Mouse (Mus musculus): ENCODE measurements at regions not wholly inside any gene's neighbourhood (a gene's known extent, or its start where the extent isn't known, plus 50 kb on each side); places are given as distances from the start of the nearest gene placed in this dataset.

GRCm38 (mm10) chr4:84067931-84068575 lies 542.7 kb downstream of the Ccdc171 start:
- 0 out of 2 replicates have a peak overlapping the region, but pooled peaks have one; percentile 1 for H3K27ac ChIP-seq
- peaks cover 52% of the 10 kb centered on the region for H3K4me1 ChIP-seq
- WGBS, result 82% methylated on average over 14 of the region's 14 CpGs
- 0 out of 2 replicates have a peak, but pooled peaks cover 4% of the 10 kb centered on the region for H3K27me3 ChIP-seq (ENCODE audit: low read depth, poor library complexity, severe bottlenecking)
- H3K36me3 ChIP-seq, result no peaks in the 10 kb centered on the region
- no peaks in the 10 kb centered on the region for H3K9me3 ChIP-seq (replicated peaks)
- DNase-seq (ENCODE audit: low spot score), result no peak
- H3K4me3 ChIP-seq, result no peak overlapping the region

GRCm38 (mm10) chr4:84068947-84069663 lies 543.8 kb downstream of the Ccdc171 start:
- WGBS, result 29% methylated on average over 11 of the region's 11 CpGs
- H3K4me1 ChIP-seq, result peaks cover 52% of the 10 kb centered on the region
- H3K27me3 ChIP-seq (ENCODE audit: low read depth, poor library complexity, severe bottlenecking), result 0 out of 2 replicates have a peak, but pooled peaks cover 4% of the 10 kb centered on the region
- H3K9me3 ChIP-seq (replicated peaks), result no peaks in the 10 kb centered on the region
- H3K36me3 ChIP-seq, result no peaks in the 10 kb centered on the region
- H3K27ac ChIP-seq, result peak overlapping the region; percentile 65
- peak; percentile 58 for DNase-seq (ENCODE audit: low spot score)
- H3K4me3 ChIP-seq, result no peak overlapping the region

- 76% methylated on average over 13 of the region's 13 CpGs for WGBS
- DNase-seq (ENCODE audit: low spot score), result peak; percentile 43
- peaks cover 46% of the 10 kb centered on the region for H3K4me1 ChIP-seq
Measured at GRCm38 (mm10) chr4:84069681-84070080, 544.3 kb downstream of the Ccdc171 start.

GRCm38 (mm10) chr4:84070089-84070488 lies 544.7 kb downstream of the Ccdc171 start:
- H3K4me3 ChIP-seq, result no peak overlapping the region
- H3K27me3 ChIP-seq (ENCODE audit: low read depth, poor library complexity, severe bottlenecking), result 0 out of 2 replicates have a peak, but pooled peaks cover 4% of the 10 kb centered on the region
- no peaks in the 10 kb centered on the region for H3K9me3 ChIP-seq (replicated peaks)
- H3K4me1 ChIP-seq, result peaks cover 42% of the 10 kb centered on the region
- DNase-seq (ENCODE audit: low spot score), result no peak
- WGBS, result 56% methylated on average over 4 of the region's 4 CpGs
- H3K36me3 ChIP-seq, result no peaks in the 10 kb centered on the region
- H3K27ac ChIP-seq, result peak overlapping the region; percentile 65

More at GRCm38 (mm10) chr4:84069681-84070080, 544.3 kb downstream of the Ccdc171 start:
- Histone ChIP-seq H3K27ac (peak overlapping the region; percentile 65), H3K27me3 (ENCODE audit: low read depth, poor library complexity, severe bottlenecking) (0 out of 2 replicates have a peak, but pooled peaks cover 4% of the 10 kb centered on the region), H3K9me3 (replicated peaks) (no peaks in the 10 kb centered on the region), H3K4me3 (no peak overlapping the region), H3K36me3 (no peaks in the 10 kb centered on the region)

- H3K27ac ChIP-seq, result no peak overlapping the region
- H3K4me1 ChIP-seq, result peaks cover 38% of the 10 kb centered on the region
- no peak overlapping the region for H3K4me3 ChIP-seq
- 91% methylated on average over 5 of the region's 5 CpGs for WGBS
- H3K27me3 ChIP-seq (ENCODE audit: low read depth, poor library complexity, severe bottlenecking), result no peaks in the 10 kb centered on the region
- no peaks in the 10 kb centered on the region for H3K9me3 ChIP-seq (replicated peaks)
- H3K36me3 ChIP-seq, result no peaks in the 10 kb centered on the region
- no peak for DNase-seq (ENCODE audit: low spot score)
Measured at GRCm38 (mm10) chr4:84072096-84072495, 546.8 kb downstream of the Ccdc171 start.

- no peak overlapping the region for H3K4me3 ChIP-seq
- 81% methylated on average over 1 of the region's 1 CpGs for WGBS
Measured at GRCm38 (mm10) chr4:84076526-84076925, 551.2 kb downstream of the Ccdc171 start.

GRCm38 (mm10) chr4:84079516-84079915 lies 554.2 kb downstream of the Ccdc171 start:
- Histone ChIP-seq H3K36me3 (no peaks in the 10 kb centered on the region), H3K27me3 (ENCODE audit: low read depth, poor library complexity, severe bottlenecking) (no peaks in the 10 kb centered on the region), H3K9me3 (replicated peaks) (no peaks in the 10 kb centered on the region), H3K4me1 (peaks cover 17% of the 10 kb centered on the region), H3K27ac (no peak overlapping the region), H3K4me3 (no peak overlapping the region)
- DNase-seq (ENCODE audit: low spot score), result no peak
- WGBS, result 87% methylated on average over 2 of the region's 2 CpGs

More at GRCm38 (mm10) chr4:84076526-84076925, 551.2 kb downstream of the Ccdc171 start:
- Histone ChIP-seq H3K4me1 (peaks cover 11% of the 10 kb centered on the region), H3K27me3 (ENCODE audit: low read depth, poor library complexity, severe bottlenecking) (no peaks in the 10 kb centered on the region), H3K9me3 (replicated peaks) (no peaks in the 10 kb centered on the region), H3K36me3 (no peaks in the 10 kb centered on the region), H3K27ac (no peak overlapping the region)
- DNase-seq (ENCODE audit: low spot score), result no peak

- DNase-seq (ENCODE audit: low spot score), result no peak
- peaks cover 17% of the 10 kb centered on the region for H3K4me1 ChIP-seq
- 34% methylated on average over 7 of the region's 7 CpGs for WGBS
- no peaks in the 10 kb centered on the region for H3K36me3 ChIP-seq
- H3K4me3 ChIP-seq, result no peak overlapping the region
- H3K27ac ChIP-seq, result peak overlapping the region; percentile 69; the same call in 1 of the 2 replicates
- H3K9me3 ChIP-seq (replicated peaks), result no peaks in the 10 kb centered on the region
- H3K27me3 ChIP-seq (ENCODE audit: low read depth, poor library complexity, severe bottlenecking), result no peaks in the 10 kb centered on the region
Measured at GRCm38 (mm10) chr4:84081518-84081917, 556.2 kb downstream of the Ccdc171 start.

- Histone ChIP-seq H3K4me3 (no peak overlapping the region), H3K4me1 (peaks cover 4% of the 10 kb centered on the region; the same call in 1 of the 2 replicates), H3K9me3 (replicated peaks) (no peaks in the 10 kb centered on the region), H3K27ac (no peak overlapping the region), H3K36me3 (no peaks in the 10 kb centered on the region), H3K27me3 (ENCODE audit: low read depth, poor library complexity, severe bottlenecking) (no peaks in the 10 kb centered on the region)
- DNase-seq (ENCODE audit: low spot score), result no peak
- WGBS, result 90% methylated on average over 12 of the region's 12 CpGs
Measured at GRCm38 (mm10) chr4:84088166-84088565, 562.8 kb downstream of the Ccdc171 start.

- H3K4me1 ChIP-seq, result peaks cover 20% of the 10 kb centered on the region
- DNase-seq (ENCODE audit: low spot score), result no peak
- H3K4me3 ChIP-seq, result no peak overlapping the region
- 69% methylated on average over 9 of the region's 9 CpGs for WGBS
- H3K36me3 ChIP-seq, result no peaks in the 10 kb centered on the region
- no peaks in the 10 kb centered on the region for H3K27me3 ChIP-seq (ENCODE audit: low read depth, poor library complexity, severe bottlenecking)
- no peaks in the 10 kb centered on the region for H3K9me3 ChIP-seq (replicated peaks)
- H3K27ac ChIP-seq, result peak overlapping the region; percentile 37; the same call in 1 of the 2 replicates
Measured at GRCm38 (mm10) chr4:84092509-84092908, 567.2 kb downstream of the Ccdc171 start.

- WGBS, result 82% methylated on average over 3 of the region's 3 CpGs
- no peak overlapping the region for H3K4me3 ChIP-seq
- no peaks in the 10 kb centered on the region for H3K9me3 ChIP-seq (replicated peaks)
- no peaks in the 10 kb centered on the region for H3K36me3 ChIP-seq
- H3K27me3 ChIP-seq (ENCODE audit: low read depth, poor library complexity, severe bottlenecking), result no peaks in the 10 kb centered on the region
- peaks cover 40% of the 10 kb centered on the region for H3K4me1 ChIP-seq
- no peak for DNase-seq (ENCODE audit: low spot score)
- H3K27ac ChIP-seq, result no peak overlapping the region
Measured at GRCm38 (mm10) chr4:84095237-84095636, 569.9 kb downstream of the Ccdc171 start.

- Histone ChIP-seq H3K4me3 (no peak overlapping the region), H3K9me3 (replicated peaks) (no peaks in the 10 kb centered on the region), H3K4me1 (peaks cover 44% of the 10 kb centered on the region), H3K27ac (no peak overlapping the region), H3K36me3 (no peaks in the 10 kb centered on the region), H3K27me3 (ENCODE audit: low read depth, poor library complexity, severe bottlenecking) (no peaks in the 10 kb centered on the region)
- no peak for DNase-seq (ENCODE audit: low spot score)
- WGBS, result 92% methylated on average over 4 of the region's 4 CpGs
Measured at GRCm38 (mm10) chr4:84096081-84096480, 570.7 kb downstream of the Ccdc171 start.

GRCm38 (mm10) chr4:84099071-84099470 lies 573.7 kb downstream of the Ccdc171 start:
- DNase-seq (ENCODE audit: low spot score), result no peak
- Histone ChIP-seq H3K4me3 (no peak overlapping the region), H3K9me3 (replicated peaks) (no peaks in the 10 kb centered on the region), H3K4me1 (peaks cover 56% of the 10 kb centered on the region), H3K27ac (no peak overlapping the region), H3K36me3 (no peaks in the 10 kb centered on the region), H3K27me3 (ENCODE audit: low read depth, poor library complexity, severe bottlenecking) (no peaks in the 10 kb centered on the region)
- 92% methylated on average over 8 of the region's 8 CpGs for WGBS
